Mouse (Mus musculus): Measurements from ENCODE around the gene S100a2. TPM values are rescaled to one million over a fixed set of nuclear protein-coding genes. Genes with fewer than 3 reads are reported as not detected.

S100a2 gene
- polyA plus RNA-seq, 2 experiments, result not detected

DNA sequence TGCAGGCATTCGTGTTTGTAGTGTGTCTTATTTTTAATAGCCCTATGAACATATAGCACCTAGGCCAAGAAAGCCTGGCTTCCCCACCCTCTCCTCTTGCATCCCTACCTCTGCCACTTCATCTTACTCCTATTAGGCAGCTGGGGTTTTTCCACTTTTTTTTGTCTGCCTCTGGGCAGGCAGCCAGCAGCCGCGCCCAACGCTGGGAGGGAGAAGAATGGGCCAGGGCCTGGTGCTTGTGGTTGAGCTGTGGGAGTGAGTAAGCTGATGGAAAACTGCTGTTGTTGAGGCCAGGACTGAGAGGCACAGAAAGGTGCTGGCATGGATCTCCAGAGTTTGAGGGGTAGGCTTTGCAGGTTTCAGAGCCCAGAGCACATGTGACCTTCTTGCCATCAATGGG lies 14.4 kb downstream of the S100a2 start:
- WGBS (ENCODE audit: insufficient replicate concordance), result 43% methylated on average over 4 of the region's 4 CpGs
- Histone ChIP-seq H3K9me3 (ENCODE audit: control insufficient read depth, low read length) (no peaks in the 10 kb centered on the region), H3K36me3 (replicated peaks; ENCODE audit: control insufficient read depth, insufficient read depth, low read depth) (no peaks in the 10 kb centered on the region), H3K4me3 (ENCODE audit: insufficient read depth in 1 of 2, low read depth in 2 of 2, low read length in 2 of 2) (no peak overlapping the region), H3K9ac (replicated peaks) (no peak overlapping the region), H3K4me1 (replicated peaks; ENCODE audit: control insufficient read depth in 2 of 2, insufficient read depth in 2 of 2, low read length in 1 of 2) (peaks cover 0 to 3% of the 10 kb centered on the region in 2 experiments; a peak in 1 of 4 replicates), H3K27me3 (ENCODE audit: control insufficient read depth, insufficient read depth, low read length) (no peaks in the 10 kb centered on the region), H3K4me2 (ENCODE audit: low read depth) (no peak overlapping the region), H3K27ac (no peak overlapping the region)
- ATAC-seq (ENCODE audit: insufficient read depth), result no peak
- no peak for DNase-seq (ENCODE audit: low read depth in 3 of 3, low spot score in 3 of 3)
- TF ChIP-seq EP300 (IDR thresholded peaks at IDR 0.05; ENCODE audit: low read depth) (no peak), CTCF (IDR thresholded peaks at IDR 0.05; ENCODE audit: low read depth) (no peak)

DNA sequence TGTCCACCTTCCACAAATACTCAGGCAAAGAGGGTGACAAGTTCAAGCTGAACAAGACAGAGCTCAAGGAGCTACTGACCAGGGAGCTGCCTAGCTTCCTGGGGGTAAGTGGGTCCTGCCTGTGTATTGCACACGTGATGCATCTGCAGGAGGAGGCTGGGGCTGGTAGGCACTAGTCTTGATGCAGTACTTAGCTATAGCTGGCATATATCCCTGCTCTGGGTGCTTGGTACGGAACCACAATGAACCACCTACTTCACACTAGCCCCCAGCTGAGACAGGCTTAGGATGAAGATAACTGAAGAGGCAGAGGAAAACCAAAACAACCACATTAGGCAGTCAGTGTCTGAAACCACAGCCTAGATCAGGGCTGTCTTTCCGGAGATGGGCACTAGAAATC lies 15.0 kb downstream of the S100a2 start:
- no peak overlapping the region for H3K27ac ChIP-seq
- no peak overlapping the region for H3K4me3 ChIP-seq (ENCODE audit: insufficient read depth in 1 of 2, low read depth in 2 of 2, low read length in 2 of 2)
- DNase-seq (ENCODE audit: low read depth in 3 of 3, low spot score in 3 of 3), result no peak
- no peaks in the 10 kb centered on the region for H3K27me3 ChIP-seq (ENCODE audit: control insufficient read depth, insufficient read depth, low read length)
- no peaks in the 10 kb centered on the region for H3K9me3 ChIP-seq (ENCODE audit: control insufficient read depth, low read length)
- H3K36me3 ChIP-seq (replicated peaks; ENCODE audit: control insufficient read depth, insufficient read depth, low read depth), result no peaks in the 10 kb centered on the region
- peaks cover 0 to 3% of the 10 kb centered on the region in 2 experiments; a peak in 1 of 4 replicates for H3K4me1 ChIP-seq (replicated peaks; ENCODE audit: control insufficient read depth in 2 of 2, insufficient read depth in 2 of 2, low read length in 1 of 2)
- H3K9ac ChIP-seq (replicated peaks), result no peak overlapping the region
- TF ChIP-seq CTCF (IDR thresholded peaks at IDR 0.05; ENCODE audit: low read depth) (no peak), EP300 (IDR thresholded peaks at IDR 0.05; ENCODE audit: low read depth) (no peak)
- H3K4me2 ChIP-seq (ENCODE audit: low read depth), result no peak overlapping the region
- 17% methylated on average over 3 of the region's 3 CpGs for whole genome bisulfite sequencing (ENCODE audit: insufficient replicate concordance)
- ATAC-seq (ENCODE audit: insufficient read depth), result no peak

DNA sequence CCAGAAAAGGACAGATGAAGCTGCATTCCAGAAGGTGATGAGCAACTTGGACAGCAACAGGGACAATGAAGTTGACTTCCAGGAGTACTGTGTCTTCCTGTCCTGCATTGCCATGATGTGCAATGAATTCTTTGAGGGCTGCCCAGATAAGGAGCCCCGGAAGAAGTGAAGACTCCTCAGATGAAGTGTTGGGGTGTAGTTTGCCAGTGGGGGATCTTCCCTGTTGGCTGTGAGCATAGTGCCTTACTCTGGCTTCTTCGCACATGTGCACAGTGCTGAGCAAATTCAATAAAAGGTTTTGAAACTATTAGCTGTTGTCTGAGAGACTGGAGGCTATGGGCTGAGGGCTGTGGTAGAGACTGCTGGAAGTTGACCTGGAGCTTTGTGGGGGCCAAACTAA lies 15.7 kb downstream of the S100a2 start:
- Histone ChIP-seq H3K4me3 (ENCODE audit: insufficient read depth in 1 of 2, low read depth in 2 of 2, low read length in 2 of 2) (no peak overlapping the region), H3K4me2 (ENCODE audit: low read depth) (no peak overlapping the region), H3K9ac (replicated peaks) (no peak overlapping the region), H3K9me3 (ENCODE audit: control insufficient read depth, low read length) (no peaks in the 10 kb centered on the region), H3K4me1 (replicated peaks; ENCODE audit: control insufficient read depth in 2 of 2, insufficient read depth in 2 of 2, low read length in 1 of 2) (peaks cover 0 to 3% of the 10 kb centered on the region in 2 experiments; a peak in 1 of 4 replicates), H3K27me3 (ENCODE audit: control insufficient read depth, insufficient read depth, low read length) (no peaks in the 10 kb centered on the region), H3K27ac (no peak overlapping the region), H3K36me3 (replicated peaks; ENCODE audit: control insufficient read depth, insufficient read depth, low read depth) (no peaks in the 10 kb centered on the region)
- DNase-seq (ENCODE audit: low read depth in 3 of 3, low spot score in 3 of 3) (no peak), ATAC-seq (ENCODE audit: insufficient read depth) (no peak)
- WGBS (ENCODE audit: insufficient replicate concordance), result 51% methylated on average over 2 of the region's 2 CpGs
- TF ChIP-seq EP300 (IDR thresholded peaks at IDR 0.05; ENCODE audit: low read depth), result no peak
- TF ChIP-seq CTCF (IDR thresholded peaks at IDR 0.05; ENCODE audit: low read depth), result no peak

DNA sequence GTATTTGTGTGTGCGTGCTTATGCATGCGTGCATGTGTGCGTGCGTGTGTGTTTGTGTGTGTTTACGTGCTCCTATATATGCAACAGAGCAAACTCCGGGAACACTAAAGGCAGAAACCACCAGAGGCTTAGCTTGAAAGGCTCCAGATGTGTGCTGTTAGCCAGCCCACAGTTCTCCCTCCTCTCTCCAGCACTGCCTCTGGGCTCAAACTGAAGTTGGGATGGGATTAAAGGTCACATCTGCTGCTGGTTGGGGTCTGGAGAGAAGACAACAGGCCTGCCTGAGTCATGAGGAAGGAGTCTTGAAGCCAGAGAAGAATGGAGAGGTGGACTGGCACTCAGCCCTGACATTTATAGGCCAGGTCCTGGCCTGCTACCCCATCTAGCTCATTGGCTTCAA lies 16.1 kb downstream of the S100a2 start:
- Histone ChIP-seq H3K9me3 (ENCODE audit: control insufficient read depth, low read length) (no peaks in the 10 kb centered on the region), H3K36me3 (replicated peaks; ENCODE audit: control insufficient read depth, insufficient read depth, low read depth) (no peaks in the 10 kb centered on the region), H3K9ac (replicated peaks) (no peak overlapping the region), H3K4me3 (ENCODE audit: insufficient read depth in 1 of 2, low read depth in 2 of 2, low read length in 2 of 2) (no peak overlapping the region), H3K4me1 (replicated peaks; ENCODE audit: control insufficient read depth in 2 of 2, insufficient read depth in 2 of 2, low read length in 1 of 2) (peaks cover 0 to 3% of the 10 kb centered on the region in 2 experiments; a peak in 1 of 4 replicates), H3K4me2 (ENCODE audit: low read depth) (no peak overlapping the region), H3K27me3 (ENCODE audit: control insufficient read depth, insufficient read depth, low read length) (no peaks in the 10 kb centered on the region), H3K27ac (no peak overlapping the region)
- WGBS (ENCODE audit: insufficient replicate concordance), result 81% methylated on average over 6 of the region's 6 CpGs
- DNase-seq (ENCODE audit: low read depth in 3 of 3, low spot score in 3 of 3), result no peak
- no peak for TF ChIP-seq CTCF (IDR thresholded peaks at IDR 0.05; ENCODE audit: low read depth)
- no peak for TF ChIP-seq EP300 (IDR thresholded peaks at IDR 0.05; ENCODE audit: low read depth)
- ATAC-seq (ENCODE audit: insufficient read depth), result no peak

DNA sequence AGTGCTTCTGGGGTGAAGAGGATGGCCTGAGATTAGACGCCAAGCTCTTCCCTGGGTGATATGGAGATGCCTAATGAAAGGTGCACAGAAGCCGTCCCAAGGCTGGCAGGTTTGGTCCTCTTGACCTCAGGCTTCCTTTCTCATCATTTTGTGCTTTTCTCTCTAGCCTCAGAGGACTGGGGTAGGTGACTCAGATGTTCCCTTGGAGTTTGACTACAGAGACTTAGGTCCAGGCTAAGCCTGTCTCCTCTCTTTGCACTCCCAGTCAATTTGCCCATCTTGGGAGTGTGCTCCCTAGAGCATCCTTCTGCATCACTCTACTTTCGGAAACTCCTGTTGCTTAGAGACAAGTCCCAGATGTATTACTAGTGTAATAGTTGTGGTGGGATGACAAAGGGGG lies 17.3 kb downstream of the S100a2 start:
- ATAC-seq (ENCODE audit: insufficient read depth), result no peak

More for the DNA sequence above, 17.3 kb downstream of the S100a2 start:
- Histone ChIP-seq H3K27me3 (ENCODE audit: control insufficient read depth, insufficient read depth, low read length) (no peaks in the 10 kb centered on the region), H3K36me3 (replicated peaks; ENCODE audit: control insufficient read depth, insufficient read depth, low read depth) (no peaks in the 10 kb centered on the region), H3K27ac (no peak overlapping the region), H3K4me1 (replicated peaks; ENCODE audit: control insufficient read depth in 2 of 2, insufficient read depth in 2 of 2, low read length in 1 of 2) (peaks cover 0 to 3% of the 10 kb centered on the region in 2 experiments; a peak in 1 of 4 replicates), H3K4me3 (ENCODE audit: insufficient read depth in 1 of 2, low read depth in 2 of 2, low read length in 2 of 2) (no peak overlapping the region), H3K9ac (replicated peaks) (no peak overlapping the region), H3K9me3 (ENCODE audit: control insufficient read depth, low read length) (no peaks in the 10 kb centered on the region), H3K4me2 (ENCODE audit: low read depth) (no peak overlapping the region)
- WGBS (ENCODE audit: insufficient replicate concordance), result 51% methylated on average over 3 of the region's 3 CpGs
- DNase-seq (ENCODE audit: low read depth in 3 of 3, low spot score in 3 of 3), result no peak
- TF ChIP-seq CTCF (IDR thresholded peaks at IDR 0.05; ENCODE audit: low read depth) (no peak), EP300 (IDR thresholded peaks at IDR 0.05; ENCODE audit: low read depth) (no peak)
